Mouse (Mus musculus): ENCODE data around the gene Txndc8. TPM values are rescaled to one million over a fixed set of nuclear protein-coding genes. Genes with fewer than 3 reads are reported as not detected.

Txndc8 gene
- polyA plus RNA-seq, 1 experiment: not detected

DNA sequence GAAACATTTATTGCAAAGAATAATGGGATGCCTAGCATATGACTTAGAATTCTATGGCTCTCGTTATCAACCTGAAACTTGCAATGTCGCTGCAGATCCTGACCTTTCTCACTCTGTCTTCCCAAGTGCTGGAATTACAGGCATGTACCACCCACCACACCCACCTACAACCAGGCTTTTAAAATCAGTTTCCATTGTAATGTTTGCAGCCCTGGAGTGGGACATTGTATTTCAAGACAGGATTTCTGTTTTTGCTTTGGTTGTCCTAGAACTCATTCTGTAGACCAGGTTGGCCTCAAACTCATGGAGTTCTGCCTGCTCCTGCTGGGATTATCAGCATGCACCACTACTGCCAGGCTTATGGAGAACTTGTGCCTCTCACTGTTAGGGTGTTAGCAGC, 66.0 kb downstream of the Txndc8 start:
- Histone ChIP-seq H3ac (ENCODE audit: control insufficient read depth, insufficient read length, low read depth) (no peak overlapping the region), H3K36me3 (ENCODE audit: control insufficient read depth, insufficient read depth) (peaks cover 57% of the 10 kb centered on the region)

GRCm38 (mm10) chr4:57940631-57941030, 68.3 kb downstream of the Txndc8 start:
- Histone ChIP-seq H3K36me3 (ENCODE audit: control insufficient read depth, insufficient read depth) (peaks cover 36% of the 10 kb centered on the region), H3K4me3 (ENCODE audit: insufficient read depth, poor library complexity, severe bottlenecking) (no peak overlapping the region), H3K79me2 (ENCODE audit: control insufficient read depth, insufficient read depth) (peaks cover 3% of the 10 kb centered on the region), H3ac (ENCODE audit: control insufficient read depth, insufficient read length, low read depth) (no peak overlapping the region), H3K27me3 (ENCODE audit: control insufficient read depth, insufficient read depth, insufficient read length) (no peaks in the 10 kb centered on the region), H3K79me3 (ENCODE audit: low read depth) (no peaks in the 10 kb centered on the region)
- TF ChIP-seq USF1 (IDR thresholded peaks at IDR 0.05; ENCODE audit: low read depth) (no peak), MAX (IDR thresholded peaks at IDR 0.05) (no peak), CEBPB (IDR thresholded peaks at IDR 0.05; ENCODE audit: low read depth) (no peak), MYOG (IDR thresholded peaks at IDR 0.05; ENCODE audit: control insufficient read depth, extremely low read depth, insufficient read length) (no peak), MYOD1 (IDR thresholded peaks at IDR 0.05; ENCODE audit: control insufficient read depth, insufficient read length, low read depth) (no peak), CTCF (IDR thresholded peaks at IDR 0.05; ENCODE audit: control insufficient read depth, insufficient read depth, insufficient read length) (no peak), FOSL1 (IDR thresholded peaks at IDR 0.05; ENCODE audit: insufficient read depth, low read length, poor library complexity, severe bottlenecking) (no peak)

More for the DNA sequence above, 66.0 kb downstream of the Txndc8 start:
- TF ChIP-seq CEBPB (IDR thresholded peaks at IDR 0.05; ENCODE audit: low read depth): no peak
- no peak for TF ChIP-seq CTCF (IDR thresholded peaks at IDR 0.05; ENCODE audit: control insufficient read depth, insufficient read depth, insufficient read length)
- no peak for TF ChIP-seq FOSL1 (IDR thresholded peaks at IDR 0.05; ENCODE audit: insufficient read depth, low read length, poor library complexity, severe bottlenecking)
- no peak for TF ChIP-seq MYOG (IDR thresholded peaks at IDR 0.05; ENCODE audit: control insufficient read depth, extremely low read depth, insufficient read length)
- no peak for TF ChIP-seq MYOD1 (IDR thresholded peaks at IDR 0.05; ENCODE audit: control insufficient read depth, insufficient read length, low read depth)
- no peak for TF ChIP-seq MAX (IDR thresholded peaks at IDR 0.05)
- no peak for TF ChIP-seq USF1 (IDR thresholded peaks at IDR 0.05; ENCODE audit: low read depth)
- Histone ChIP-seq H3K79me2 (ENCODE audit: control insufficient read depth, insufficient read depth) (peaks cover 21% of the 10 kb centered on the region), H3K4me3 (ENCODE audit: insufficient read depth, poor library complexity, severe bottlenecking) (no peak overlapping the region), H3K27me3 (ENCODE audit: control insufficient read depth, insufficient read depth, insufficient read length) (no peaks in the 10 kb centered on the region), H3K79me3 (ENCODE audit: low read depth) (peaks cover 2% of the 10 kb centered on the region)

DNA sequence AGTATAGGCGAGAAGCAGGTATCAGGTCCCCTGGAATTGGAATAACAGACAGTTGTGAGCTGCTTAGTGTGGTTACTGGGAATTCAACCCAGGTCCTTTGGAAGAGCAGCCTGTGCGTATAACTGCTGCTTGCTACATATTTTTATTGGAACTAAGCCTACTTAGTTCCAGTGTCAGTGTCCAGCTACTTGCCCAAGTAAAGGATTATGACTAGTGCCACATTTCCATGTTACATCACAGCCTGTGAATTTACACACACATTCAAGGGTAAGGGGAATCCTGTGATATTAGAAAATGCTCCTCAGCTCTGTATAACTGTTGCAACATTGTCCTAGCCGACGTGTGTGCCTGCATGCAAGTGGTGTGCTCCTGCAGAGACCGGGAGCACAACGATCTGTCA, 71.6 kb downstream of the Txndc8 start:
- Histone ChIP-seq H3K79me2 (ENCODE audit: control insufficient read depth, insufficient read depth) (no peaks in the 10 kb centered on the region), H3K79me3 (ENCODE audit: low read depth) (no peaks in the 10 kb centered on the region), H3K4me3 (ENCODE audit: insufficient read depth, poor library complexity, severe bottlenecking) (no peak overlapping the region), H3K36me3 (ENCODE audit: control insufficient read depth, insufficient read depth) (peaks cover 3% of the 10 kb centered on the region), H3K27me3 (ENCODE audit: control insufficient read depth, insufficient read depth, insufficient read length) (no peaks in the 10 kb centered on the region), H3ac (ENCODE audit: control insufficient read depth, insufficient read length, low read depth) (no peak overlapping the region)
- TF ChIP-seq CEBPB (IDR thresholded peaks at IDR 0.05; ENCODE audit: low read depth): no peak
- TF ChIP-seq CTCF (IDR thresholded peaks at IDR 0.05; ENCODE audit: control insufficient read depth, insufficient read depth, insufficient read length): no peak
- no peak for TF ChIP-seq USF1 (IDR thresholded peaks at IDR 0.05; ENCODE audit: low read depth)
- no peak for TF ChIP-seq MAX (IDR thresholded peaks at IDR 0.05)
- TF ChIP-seq FOSL1 (IDR thresholded peaks at IDR 0.05; ENCODE audit: insufficient read depth, low read length, poor library complexity, severe bottlenecking): no peak
- no peak for TF ChIP-seq MYOG (IDR thresholded peaks at IDR 0.05; ENCODE audit: control insufficient read depth, extremely low read depth, insufficient read length)
- TF ChIP-seq MYOD1 (IDR thresholded peaks at IDR 0.05; ENCODE audit: control insufficient read depth, insufficient read length, low read depth): no peak

- no peaks in the 10 kb centered on the region for H3K36me3 ChIP-seq (ENCODE audit: control insufficient read depth, insufficient read depth)
- H3K27me3 ChIP-seq (ENCODE audit: control insufficient read depth, insufficient read depth, insufficient read length): no peaks in the 10 kb centered on the region
- H3K4me3 ChIP-seq (ENCODE audit: insufficient read depth, poor library complexity, severe bottlenecking): no peak overlapping the region
- TF ChIP-seq MYOG (IDR thresholded peaks at IDR 0.05; ENCODE audit: control insufficient read depth, extremely low read depth, insufficient read length) (no peak), MAX (IDR thresholded peaks at IDR 0.05) (no peak), USF1 (IDR thresholded peaks at IDR 0.05; ENCODE audit: low read depth) (no peak), MYOD1 (IDR thresholded peaks at IDR 0.05; ENCODE audit: control insufficient read depth, insufficient read length, low read depth) (no peak), CTCF (IDR thresholded peaks at IDR 0.05; ENCODE audit: control insufficient read depth, insufficient read depth, insufficient read length) (no peak), CEBPB (IDR thresholded peaks at IDR 0.05; ENCODE audit: low read depth) (no peak), FOSL1 (IDR thresholded peaks at IDR 0.05; ENCODE audit: insufficient read depth, low read length, poor library complexity, severe bottlenecking) (no peak)
- H3K79me3 ChIP-seq (ENCODE audit: low read depth): no peaks in the 10 kb centered on the region
- H3K79me2 ChIP-seq (ENCODE audit: control insufficient read depth, insufficient read depth): no peaks in the 10 kb centered on the region
- no peak overlapping the region for H3ac ChIP-seq (ENCODE audit: control insufficient read depth, insufficient read length, low read depth)
These were observed 74.7 kb downstream of the Txndc8 start for GRCm38 (mm10) chr4:57934181-57934580.

Other genes starting within 250 kb of the Txndc8 start
- gene D630039A03Rik, start 92.8 kb downstream of the Txndc8 start, polyA plus RNA-seq (2012; fragmentation: generic; extraction: Trizol): 0.01 TPM
- gene Txn1, start 52.7 kb downstream of the Txndc8 start, polyA plus RNA-seq (2012; fragmentation: generic; extraction: Trizol): 623 TPM
- gene Svep1, start 197.7 kb upstream of the Txndc8 start, polyA plus RNA-seq (2012; fragmentation: generic; extraction: Trizol): 0.73 TPM